Mouse (Mus musculus): Measurements from ENCODE around the gene Oaf. TPM values are rescaled to one million over a fixed set of nuclear protein-coding genes. Genes with fewer than 3 reads are reported as not detected.

Oaf gene
- polyA plus RNA-seq, 1 experiment from 2014 or later = 28.0 TPM

GRCm38 (mm10) chr9:43241970-43242369, 2.3 kb upstream of the Oaf start:
- H3K27ac ChIP-seq (replicated peaks) = no peak overlapping the region
- H3K4me3 ChIP-seq = no peak overlapping the region
- WGBS = 84% methylated on average over 8 of the region's 8 CpGs
- H3K4me1 ChIP-seq = peaks cover 44% of the 10 kb centered on the region
- H3K4me2 ChIP-seq = no peak overlapping the region
- H3K36me3 ChIP-seq = no peaks in the 10 kb centered on the region
- no peaks in the 10 kb centered on the region for H3K9me3 ChIP-seq
- H3K27me3 ChIP-seq (replicated peaks) = no peaks in the 10 kb centered on the region
- no peak overlapping the region for H3K9ac ChIP-seq
- no peak for ATAC-seq (ENCODE audit: extremely low read depth, insufficient number of reproducible peaks, low FRiP score, low TSS enrichment)

- H3K4me2 ChIP-seq = no peak overlapping the region
- peaks cover 44% of the 10 kb centered on the region for H3K4me1 ChIP-seq
- H3K27me3 ChIP-seq (replicated peaks) = no peaks in the 10 kb centered on the region
- ATAC-seq (ENCODE audit: extremely low read depth, insufficient number of reproducible peaks, low FRiP score, low TSS enrichment) = no peak
- WGBS = 47% methylated on average over 4 of the region's 4 CpGs
- H3K9ac ChIP-seq = no peak overlapping the region
- H3K27ac ChIP-seq (replicated peaks) = no peak overlapping the region
- peaks cover 4% of the 10 kb centered on the region; the same call in 1 of the 2 replicates for H3K36me3 ChIP-seq
- no peak overlapping the region for H3K4me3 ChIP-seq
- no peaks in the 10 kb centered on the region for H3K9me3 ChIP-seq
These were observed 1.6 kb upstream of the Oaf start for GRCm38 (mm10) chr9:43241291-43241690.

- Histone ChIP-seq H3K36me3 (peaks cover 4% of the 10 kb centered on the region; the same call in 1 of the 2 replicates), H3K27ac (replicated peaks) (peak overlapping the region; percentile 89), H3K27me3 (replicated peaks) (no peaks in the 10 kb centered on the region), H3K4me2 (peak overlapping the region; percentile 75), H3K9ac (peak overlapping the region; percentile 93), H3K4me3 (peak overlapping the region; percentile 92), H3K9me3 (no peaks in the 10 kb centered on the region), H3K4me1 (peaks cover 46% of the 10 kb centered on the region)
- WGBS = 32% methylated on average over 2 of the region's 2 CpGs
- ATAC-seq (ENCODE audit: extremely low read depth, insufficient number of reproducible peaks, low FRiP score, low TSS enrichment) = no peak; the same call in 1 of the 2 replicates
These were observed 836 bp upstream of the Oaf start for GRCm38 (mm10) chr9:43240594-43240900.

GRCm38 (mm10) chr9:43238631-43239545, 823 bp downstream of the Oaf start:
- Histone ChIP-seq H3K4me3 (peak overlapping the region; percentile 92), H3K4me1 (peaks cover 58% of the 10 kb centered on the region)
- 1% methylated on average over 51 of the region's 51 CpGs for WGBS

GRCm38 (mm10) chr9:43238167-43238566, 1.5 kb downstream of the Oaf start:
- Histone ChIP-seq H3K9ac (peak overlapping the region; percentile 93), H3K4me3 (peak overlapping the region; percentile 92), H3K9me3 (no peaks in the 10 kb centered on the region), H3K36me3 (peaks cover 4% of the 10 kb centered on the region; the same call in 1 of the 2 replicates), H3K4me1 (peaks cover 65% of the 10 kb centered on the region), H3K27me3 (replicated peaks) (no peaks in the 10 kb centered on the region), H3K27ac (replicated peaks) (no peak overlapping the region), H3K4me2 (peak overlapping the region; percentile 75)
- WGBS = 49% methylated on average over 2 of the region's 2 CpGs
- ATAC-seq (ENCODE audit: extremely low read depth, insufficient number of reproducible peaks, low FRiP score, low TSS enrichment) = no peak

More at GRCm38 (mm10) chr9:43238631-43239545, 823 bp downstream of the Oaf start:
- peak overlapping the region; percentile 89 for H3K27ac ChIP-seq (replicated peaks)
- no peaks in the 10 kb centered on the region for H3K27me3 ChIP-seq (replicated peaks)
- no peaks in the 10 kb centered on the region for H3K9me3 ChIP-seq
- H3K4me2 ChIP-seq = peak overlapping the region; percentile 75
- ATAC-seq (ENCODE audit: extremely low read depth, insufficient number of reproducible peaks, low FRiP score, low TSS enrichment) = no peak
- peak overlapping the region; percentile 93 for H3K9ac ChIP-seq
- H3K36me3 ChIP-seq = peaks cover 4% of the 10 kb centered on the region; the same call in 1 of the 2 replicates

- H3K9ac ChIP-seq = peak overlapping the region; percentile 93
- peaks cover 4% of the 10 kb centered on the region; the same call in 1 of the 2 replicates for H3K36me3 ChIP-seq
- H3K27me3 ChIP-seq (replicated peaks) = no peaks in the 10 kb centered on the region
- peak overlapping the region; percentile 92 for H3K4me3 ChIP-seq
- H3K4me1 ChIP-seq = peaks cover 74% of the 10 kb centered on the region
- WGBS = 52% methylated on average over 7 of the region's 7 CpGs
- peak overlapping the region; percentile 75 for H3K4me2 ChIP-seq
- H3K9me3 ChIP-seq = no peaks in the 10 kb centered on the region
- ATAC-seq (ENCODE audit: extremely low read depth, insufficient number of reproducible peaks, low FRiP score, low TSS enrichment) = no peak
- no peak overlapping the region for H3K27ac ChIP-seq (replicated peaks)
These were observed 2.5 kb downstream of the Oaf start for GRCm38 (mm10) chr9:43237111-43237775.

GRCm38 (mm10) chr9:43236576-43236975, 3.1 kb downstream of the Oaf start:
- 85% methylated on average over 7 of the region's 7 CpGs for WGBS
- Histone ChIP-seq H3K9ac (no peak overlapping the region), H3K27ac (replicated peaks) (no peak overlapping the region), H3K4me1 (peaks cover 81% of the 10 kb centered on the region), H3K4me3 (no peak overlapping the region), H3K9me3 (no peaks in the 10 kb centered on the region), H3K4me2 (peak overlapping the region; percentile 75; the same call in 1 of the 2 replicates), H3K36me3 (peaks cover 4% of the 10 kb centered on the region; the same call in 1 of the 2 replicates), H3K27me3 (replicated peaks) (no peaks in the 10 kb centered on the region)
- ATAC-seq (ENCODE audit: extremely low read depth, insufficient number of reproducible peaks, low FRiP score, low TSS enrichment) = no peak

- 89% methylated on average over 1 of the region's 1 CpGs for whole genome bisulfite sequencing
- H3K27ac ChIP-seq (replicated peaks) = no peak overlapping the region
These were observed 3.6 kb downstream of the Oaf start for GRCm38 (mm10) chr9:43236106-43236505.

GRCm38 (mm10) chr9:43235336-43235735, 4.4 kb downstream of the Oaf start:
- H3K4me3 ChIP-seq = no peak overlapping the region
- H3K27ac ChIP-seq (replicated peaks) = no peak overlapping the region
- H3K27me3 ChIP-seq (replicated peaks) = no peaks in the 10 kb centered on the region
- H3K36me3 ChIP-seq = peaks cover 4% of the 10 kb centered on the region; the same call in 1 of the 2 replicates
- H3K4me2 ChIP-seq = no peak overlapping the region
- no peaks in the 10 kb centered on the region for H3K9me3 ChIP-seq
- peaks cover 89% of the 10 kb centered on the region for H3K4me1 ChIP-seq
- 67% methylated on average over 6 of the region's 6 CpGs for WGBS
- H3K9ac ChIP-seq = no peak overlapping the region
- no peak for ATAC-seq (ENCODE audit: extremely low read depth, insufficient number of reproducible peaks, low FRiP score, low TSS enrichment)

More at GRCm38 (mm10) chr9:43236106-43236505, 3.6 kb downstream of the Oaf start:
- Histone ChIP-seq H3K4me1 (peaks cover 86% of the 10 kb centered on the region), H3K36me3 (peaks cover 4% of the 10 kb centered on the region; the same call in 1 of the 2 replicates), H3K27me3 (replicated peaks) (no peaks in the 10 kb centered on the region), H3K4me2 (no peak overlapping the region), H3K9me3 (no peaks in the 10 kb centered on the region), H3K9ac (no peak overlapping the region), H3K4me3 (no peak overlapping the region)
- ATAC-seq (ENCODE audit: extremely low read depth, insufficient number of reproducible peaks, low FRiP score, low TSS enrichment) = no peak

- Histone ChIP-seq H3K4me1 (peaks cover 94% of the 10 kb centered on the region), H3K27me3 (replicated peaks) (no peaks in the 10 kb centered on the region), H3K27ac (replicated peaks) (peak overlapping the region; percentile 76), H3K9me3 (no peaks in the 10 kb centered on the region), H3K4me2 (peak overlapping the region; percentile 52), H3K4me3 (0 out of 2 replicates have a peak overlapping the region, but pooled peaks have one; percentile 3), H3K36me3 (peaks cover 4% of the 10 kb centered on the region; the same call in 1 of the 2 replicates), H3K9ac (peak overlapping the region; percentile 52)
- WGBS = 10% methylated on average over 5 of the region's 5 CpGs
- ATAC-seq (ENCODE audit: extremely low read depth, insufficient number of reproducible peaks, low FRiP score, low TSS enrichment) = no peak
These were observed 5.2 kb downstream of the Oaf start for GRCm38 (mm10) chr9:43234496-43234895.

GRCm38 (mm10) chr9:43233515-43233914, 6.2 kb downstream of the Oaf start:
- Histone ChIP-seq H3K9me3 (no peaks in the 10 kb centered on the region), H3K36me3 (peaks cover 7% of the 10 kb centered on the region), H3K4me2 (peak overlapping the region; percentile 52; the same call in 1 of the 2 replicates), H3K4me3 (no peak overlapping the region), H3K27me3 (replicated peaks) (no peaks in the 10 kb centered on the region), H3K4me1 (peaks cover 92% of the 10 kb centered on the region), H3K9ac (no peak overlapping the region), H3K27ac (replicated peaks) (peak overlapping the region; percentile 76; the same call in 1 of the 2 replicates)
- 89% methylated on average over 1 of the region's 1 CpGs for WGBS
- no peak for ATAC-seq (ENCODE audit: extremely low read depth, insufficient number of reproducible peaks, low FRiP score, low TSS enrichment)
